Mouse (Mus musculus): Measurements from ENCODE around the gene Enox1. TPM values are rescaled to one million over a fixed set of nuclear protein-coding genes. Genes with fewer than 3 reads are reported as not detected.

Enox1 gene
- total and polyA plus RNA-seq, 3 experiments: 0.23 to 0.80 (median 0.78) TPM

DNA sequence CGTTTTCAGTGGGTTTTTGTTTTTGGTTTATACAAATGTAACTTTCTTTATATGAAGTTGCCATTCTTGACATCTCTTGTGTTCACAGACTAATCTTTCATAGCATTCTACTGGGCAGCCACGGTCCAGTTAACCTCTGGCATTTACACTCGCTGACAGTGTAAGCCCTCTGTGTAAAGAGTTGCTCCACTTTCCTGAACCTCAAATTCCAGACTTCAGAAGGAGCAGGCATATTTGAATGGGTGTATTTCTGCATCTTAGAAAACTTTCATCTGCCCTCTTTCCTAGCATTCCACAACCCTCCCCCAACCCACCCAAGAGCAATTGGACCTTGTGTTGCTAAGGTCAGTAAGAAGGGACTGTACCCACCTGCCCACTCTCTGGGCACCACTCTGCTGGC lies 171.1 kb downstream of the Enox1 start:
- Histone ChIP-seq H3K79me2 (replicated peaks; ENCODE audit: control insufficient read depth, insufficient read depth, low read length) (no peaks in the 10 kb centered on the region), H3K36me3 (ENCODE audit: control insufficient read depth, insufficient read depth, low read length) (no peaks in the 10 kb centered on the region), H3K9ac (ENCODE audit: low read depth, low read length) (no peak overlapping the region), H3K4me1 (ENCODE audit: control insufficient read depth, insufficient read depth, low read length) (no peaks in the 10 kb centered on the region), H3K27me3 (ENCODE audit: control insufficient read depth, insufficient read depth, low read length) (no peaks in the 10 kb centered on the region), H3K4me3 (no peak overlapping the region), H3K27ac (no peak overlapping the region)
- 77% methylated on average over 3 of the region's 3 CpGs for WGBS
- no peak for TF ChIP-seq CTCF (IDR thresholded peaks at IDR 0.05)
- no peak for TF ChIP-seq POLR2A (IDR thresholded peaks at IDR 0.05; ENCODE audit: insufficient read depth, low read depth, low read length)
- no peak for TF ChIP-seq EP300 (IDR thresholded peaks at IDR 0.05; ENCODE audit: insufficient read depth, low read depth, low read length)
- no peak for DNase-seq
- intact Hi-C loops (cut with DNase I): no loop called here

DNA sequence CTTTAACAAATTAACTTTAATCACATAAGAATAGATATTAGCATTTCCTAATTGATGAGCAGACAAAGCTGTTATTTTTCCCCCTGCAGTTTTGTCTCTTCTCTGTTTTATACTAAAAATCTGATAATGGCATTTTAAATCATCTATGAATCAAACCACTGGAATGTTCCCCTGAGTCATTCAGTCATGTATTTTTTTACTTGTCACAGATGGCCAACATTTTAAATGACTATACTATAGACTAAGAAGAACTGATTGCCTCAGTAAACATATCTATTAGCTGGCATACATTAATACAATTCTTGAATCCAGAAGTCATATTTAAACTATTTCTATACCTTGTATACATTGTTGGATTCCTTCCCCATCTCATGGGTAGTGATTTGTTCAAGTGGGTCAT lies 173.2 kb downstream of the Enox1 start:
- DNase-seq: no peak
- TF ChIP-seq EP300 (IDR thresholded peaks at IDR 0.05; ENCODE audit: insufficient read depth, low read depth, low read length) (no peak), POLR2A (IDR thresholded peaks at IDR 0.05; ENCODE audit: insufficient read depth, low read depth, low read length) (no peak), CTCF (IDR thresholded peaks at IDR 0.05) (no peak)
- intact Hi-C loops (cut with DNase I): no loop called here
- H3K36me3 ChIP-seq (ENCODE audit: control insufficient read depth, insufficient read depth, low read length): no peaks in the 10 kb centered on the region
- H3K4me1 ChIP-seq (ENCODE audit: control insufficient read depth, insufficient read depth, low read length): no peaks in the 10 kb centered on the region
- H3K4me3 ChIP-seq: no peak overlapping the region
- no peaks in the 10 kb centered on the region for H3K27me3 ChIP-seq (ENCODE audit: control insufficient read depth, insufficient read depth, low read length)
- H3K27ac ChIP-seq: no peak overlapping the region
- H3K9ac ChIP-seq (ENCODE audit: low read depth, low read length): no peak overlapping the region
- H3K79me2 ChIP-seq (replicated peaks; ENCODE audit: control insufficient read depth, insufficient read depth, low read length): no peaks in the 10 kb centered on the region

GRCm38 (mm10) chr14:77343662-77344340 lies 187.2 kb downstream of the Enox1 start:
- peak; percentile 39 to 58 for DNase-seq
- Histone ChIP-seq H3K27ac (peak overlapping the region; percentile 32), H3K4me3 (no peak overlapping the region), H3K27me3 (ENCODE audit: control insufficient read depth, insufficient read depth, low read length) (no peaks in the 10 kb centered on the region), H3K9ac (ENCODE audit: low read depth, low read length) (no peak overlapping the region), H3K79me2 (replicated peaks; ENCODE audit: control insufficient read depth, insufficient read depth, low read length) (no peaks in the 10 kb centered on the region), H3K36me3 (ENCODE audit: control insufficient read depth, insufficient read depth, low read length) (no peaks in the 10 kb centered on the region), H3K4me1 (ENCODE audit: control insufficient read depth, insufficient read depth, low read length) (peaks cover 5% of the 10 kb centered on the region)
- intact Hi-C loops (cut with DNase I): no loop called here
- 31% methylated on average over 11 of the region's 11 CpGs for WGBS
- TF ChIP-seq CTCF (IDR thresholded peaks at IDR 0.05) (no peak), POLR2A (IDR thresholded peaks at IDR 0.05; ENCODE audit: insufficient read depth, low read depth, low read length) (peak; percentile 68; the same call in 1 of the 2 replicates), EP300 (IDR thresholded peaks at IDR 0.05; ENCODE audit: insufficient read depth, low read depth, low read length) (no peak)

DNA sequence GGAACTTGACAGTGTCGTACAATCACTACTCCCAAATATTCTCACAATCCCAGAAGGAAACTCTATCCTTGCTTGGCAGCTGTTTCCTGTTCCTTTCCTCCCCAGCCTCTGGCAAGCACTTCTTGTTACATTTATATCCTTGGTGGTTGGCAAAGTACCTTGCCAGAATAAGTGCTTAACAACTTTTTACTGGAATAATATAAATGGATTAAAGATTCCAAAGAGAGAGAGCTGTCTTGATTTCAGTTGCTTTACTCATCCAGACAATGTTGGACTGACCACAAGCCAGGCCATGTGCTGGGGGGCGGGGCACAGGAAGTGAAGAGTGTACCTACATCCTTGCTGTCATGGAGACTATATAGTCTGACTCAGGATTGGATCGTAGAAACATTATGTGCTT lies 189.7 kb downstream of the Enox1 start:
- 43% methylated on average over 3 of the region's 3 CpGs for WGBS
- Histone ChIP-seq H3K4me1 (ENCODE audit: control insufficient read depth, insufficient read depth, low read length) (peaks cover 5% of the 10 kb centered on the region), H3K27me3 (ENCODE audit: control insufficient read depth, insufficient read depth, low read length) (no peaks in the 10 kb centered on the region), H3K27ac (no peak overlapping the region), H3K79me2 (replicated peaks; ENCODE audit: control insufficient read depth, insufficient read depth, low read length) (no peaks in the 10 kb centered on the region), H3K9ac (ENCODE audit: low read depth, low read length) (no peak overlapping the region), H3K4me3 (no peak overlapping the region), H3K36me3 (ENCODE audit: control insufficient read depth, insufficient read depth, low read length) (no peaks in the 10 kb centered on the region)
- intact Hi-C loops (cut with DNase I): no loop called here
- no peak for TF ChIP-seq EP300 (IDR thresholded peaks at IDR 0.05; ENCODE audit: insufficient read depth, low read depth, low read length)
- no peak for TF ChIP-seq CTCF (IDR thresholded peaks at IDR 0.05)
- no peak for TF ChIP-seq POLR2A (IDR thresholded peaks at IDR 0.05; ENCODE audit: insufficient read depth, low read depth, low read length)
- no peak for DNase-seq

DNA sequence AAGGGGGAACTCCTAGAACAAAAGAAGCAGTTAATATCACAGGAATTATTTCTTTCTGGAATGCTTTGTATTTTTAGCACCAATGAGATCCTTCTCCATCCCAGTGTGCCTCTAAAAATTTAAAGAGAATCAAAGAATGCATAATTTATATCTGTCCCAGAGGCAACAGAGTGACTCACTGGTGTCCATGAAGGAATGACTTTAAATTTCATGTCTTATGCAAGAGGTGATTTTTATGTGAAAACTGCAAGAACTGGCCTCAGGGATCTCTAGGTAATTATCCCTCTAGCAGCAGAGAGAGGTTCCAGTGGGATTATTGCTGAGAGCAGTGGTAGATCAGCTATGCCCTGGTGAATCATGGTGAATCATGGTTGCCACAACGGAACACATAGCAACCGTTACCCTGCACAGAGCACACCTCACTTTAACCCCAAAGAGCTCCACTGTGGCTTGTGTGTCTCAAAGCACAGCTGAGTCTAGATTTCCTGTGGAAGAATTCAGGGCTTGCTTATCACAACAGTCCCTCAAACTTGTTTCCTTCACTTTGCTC lies 195.3 kb downstream of the Enox1 start:
- no peak for TF ChIP-seq EP300 (IDR thresholded peaks at IDR 0.05; ENCODE audit: insufficient read depth, low read depth, low read length)
- TF ChIP-seq CTCF (IDR thresholded peaks at IDR 0.05): no peak
- TF ChIP-seq POLR2A (IDR thresholded peaks at IDR 0.05; ENCODE audit: insufficient read depth, low read depth, low read length): no peak
- no peak overlapping the region for H3K27ac ChIP-seq
- H3K9ac ChIP-seq (ENCODE audit: low read depth, low read length): no peak overlapping the region
- DNase-seq: no peak
- intact Hi-C loops (cut with DNase I): no loop called here
- no peak overlapping the region for H3K4me3 ChIP-seq
- 51% methylated on average over 2 of the region's 2 CpGs for WGBS
- H3K27me3 ChIP-seq (ENCODE audit: control insufficient read depth, insufficient read depth, low read length): no peaks in the 10 kb centered on the region
- no peaks in the 10 kb centered on the region for H3K79me2 ChIP-seq (replicated peaks; ENCODE audit: control insufficient read depth, insufficient read depth, low read length)
- H3K4me1 ChIP-seq (ENCODE audit: control insufficient read depth, insufficient read depth, low read length): no peaks in the 10 kb centered on the region
- no peaks in the 10 kb centered on the region for H3K36me3 ChIP-seq (ENCODE audit: control insufficient read depth, insufficient read depth, low read length)

DNA sequence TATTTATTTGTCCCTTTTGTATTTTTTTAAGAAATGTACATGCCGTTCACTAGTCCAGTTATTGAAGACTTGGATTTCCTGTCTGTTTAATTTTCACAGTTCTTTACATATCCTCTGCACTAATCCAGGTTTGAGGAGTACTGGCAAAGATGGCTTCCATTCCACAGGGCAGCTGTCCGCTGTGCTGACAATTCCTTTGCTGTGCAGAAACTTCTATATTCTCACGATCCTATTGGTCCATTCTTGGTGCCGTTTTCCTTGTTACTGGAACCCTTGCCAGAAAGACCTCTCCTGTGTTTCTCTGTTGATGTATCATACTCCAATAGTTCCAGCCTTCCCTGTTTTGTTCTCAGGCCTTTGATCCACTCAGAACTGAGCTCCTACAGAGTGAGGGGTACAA lies 206.1 kb downstream of the Enox1 start:
- TF ChIP-seq CTCF (IDR thresholded peaks at IDR 0.05) (no peak), EP300 (IDR thresholded peaks at IDR 0.05; ENCODE audit: insufficient read depth, low read depth, low read length) (no peak), POLR2A (IDR thresholded peaks at IDR 0.05; ENCODE audit: insufficient read depth, low read depth, low read length) (no peak)
- no peaks in the 10 kb centered on the region for H3K79me2 ChIP-seq (replicated peaks; ENCODE audit: control insufficient read depth, insufficient read depth, low read length)
- no peaks in the 10 kb centered on the region for H3K36me3 ChIP-seq (ENCODE audit: control insufficient read depth, insufficient read depth, low read length)
- 67% methylated on average over 4 of the region's 4 CpGs for WGBS
- no peak overlapping the region for H3K27ac ChIP-seq
- no peak for DNase-seq
- intact Hi-C loops (cut with DNase I): no loop called here
- H3K9ac ChIP-seq (ENCODE audit: low read depth, low read length): no peak overlapping the region
- H3K27me3 ChIP-seq (ENCODE audit: control insufficient read depth, insufficient read depth, low read length): no peaks in the 10 kb centered on the region
- H3K4me1 ChIP-seq (ENCODE audit: control insufficient read depth, insufficient read depth, low read length): no peaks in the 10 kb centered on the region
- no peak overlapping the region for H3K4me3 ChIP-seq
